Mouse (Mus musculus) midbrain, embryonic 16.5 days (tissue): ENCODE results near the gene Ctsw. TPM values are rescaled to one million over a fixed set of nuclear protein-coding genes. Genes with fewer than 3 reads are reported as not detected.

Source experiments
- ATAC-seq: fragments of 200-750 bp; cut with Nextera tagmentation; 2 replicates; pipeline ENCODE4 v1.8.0; 2017; ENCODE audit warnings: moderate TSS enrichment
- H3K27ac ChIP-seq: fragments of 300-500 bp; sonication (generic); 2 replicates; pipeline ENCODE4 v1.5.1; 2014; ENCODE audit warnings: mild to moderate bottlenecking, low read length, mixed read lengths
- H3K27me3 ChIP-seq: fragments of 300-500 bp; sonication (generic); 2 replicates; pipeline ENCODE4 v1.6.1; 2014; ENCODE audit warnings: low read depth, low read length, mixed read lengths; ENCODE audit not compliant: control insufficient read depth, insufficient read depth
- H3K36me3 ChIP-seq: fragments of 300-500 bp; sonication (generic); 2 replicates; pipeline ENCODE4 v1.6.1; 2014; ENCODE audit warnings: mild to moderate bottlenecking, low read length, moderate library complexity, mixed read lengths; ENCODE audit not compliant: control insufficient read depth, insufficient read depth
- H3K4me1 ChIP-seq: fragments of 300-500 bp; sonication (generic); 2 replicates; pipeline ENCODE4 v1.6.1; 2014; ENCODE audit warnings: mild to moderate bottlenecking, low read length, mixed read lengths; ENCODE audit not compliant: control insufficient read depth, insufficient read depth
- H3K4me2 ChIP-seq: fragments of 300-500 bp; sonication (generic); 2 replicates; pipeline ENCODE4 v1.6.1; 2014; ENCODE audit warnings: mild to moderate bottlenecking, low read length, mixed read lengths
- H3K4me3 ChIP-seq: fragments of 300-500 bp; sonication (generic); 2 replicates; pipeline ENCODE4 v1.5.1; 2014; ENCODE audit warnings: low read depth, mild to moderate bottlenecking, low read length, moderate library complexity, mixed read lengths
- H3K9ac ChIP-seq: fragments of 300-500 bp; sonication (generic); 2 replicates; pipeline ENCODE4 v1.6.1; 2014; ENCODE audit warnings: low read depth, low read length, mixed read lengths
- H3K9me3 ChIP-seq: fragments of 300-500 bp; sonication (generic); replicated peaks from 2 replicates; pipeline ENCODE4 v1.6.1; 2014; ENCODE audit warnings: mild to moderate bottlenecking, low read length, mixed read lengths; ENCODE audit not compliant: control insufficient read depth, poor library complexity, severe bottlenecking
- WGBS: fragments of 180-500 bp; shearing (Covaris S2); extraction: QIAGEN DNeasy Blood & Tissue Kit; methylation state at CpG from one replicate; pipeline ENCODE4 v1.1.7; 2014; 5-methylcytosine and 5-hydroxymethylcytosine counted together
- polyA plus RNA-seq: library from polyadenylated mRNA; unstranded; fragments of >200 nt; fragmentation: Nextera tagmentation; extraction: Ambion mirVana; gene quantifications from 2 replicates; pipeline ENCODE4 v1.2.1, GENCODE M21; 2015

Gene Ctsw
- polyA plus RNA-seq, 1 experiment from 2014 or later = 5.2 TPM

DNA sequence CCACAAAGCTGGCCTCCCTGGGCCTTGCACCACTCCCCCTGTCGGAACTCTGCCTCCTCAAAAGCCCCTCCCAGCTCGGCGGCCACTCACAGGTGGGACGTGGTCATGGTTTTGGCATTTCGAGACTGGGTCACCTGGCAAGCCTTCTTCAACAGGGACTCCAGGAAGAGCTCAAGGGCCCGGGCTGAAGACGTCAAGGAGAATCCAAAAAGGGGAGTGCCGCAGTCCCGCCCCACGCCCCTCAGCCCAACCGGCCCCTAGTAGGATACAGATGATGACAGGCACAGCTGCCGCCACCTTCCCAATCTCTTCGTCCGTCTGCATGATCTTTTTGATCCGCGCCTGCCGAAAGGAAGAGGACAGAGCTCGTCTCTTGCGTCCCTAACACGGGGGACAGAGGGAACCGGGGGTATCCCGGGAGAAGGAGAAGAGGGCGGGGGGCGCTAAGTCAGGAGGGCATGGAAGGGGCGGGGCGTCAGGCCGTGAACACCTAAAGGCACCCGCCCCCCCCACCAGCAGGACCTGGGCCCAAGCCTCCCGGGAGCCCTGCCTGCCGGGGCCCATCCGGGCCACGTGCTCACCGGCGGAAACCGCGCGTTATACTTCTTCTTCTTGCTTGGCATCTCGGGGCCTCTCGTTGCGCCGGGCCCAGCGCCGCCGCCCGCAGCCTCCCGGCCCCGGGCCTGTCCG, 44.1 kb downstream of the Ctsw start:
- ATAC-seq = peak; percentile 56
- Histone ChIP-seq H3K9me3 (no peaks in the 10 kb centered on the region), H3K27me3 (no peaks in the 10 kb centered on the region), H3K9ac (peak overlapping the region; percentile 81), H3K36me3 (peaks cover 11% of the 10 kb centered on the region; the same call in 1 of the 2 replicates), H3K27ac (peak overlapping the region; percentile 87), H3K4me2 (peak overlapping the region; percentile 96), H3K4me3 (peak overlapping the region; percentile 62), H3K4me1 (peaks cover 32% of the 10 kb centered on the region)
- WGBS = 0% methylated on average over 44 of the region's 48 CpGs

GRCm38 (mm10) chr19:5423561-5423960, 44.7 kb downstream of the Ctsw start:
- no peak for ATAC-seq
- Histone ChIP-seq H3K36me3 (peaks cover 11% of the 10 kb centered on the region; the same call in 1 of the 2 replicates), H3K4me1 (peaks cover 32% of the 10 kb centered on the region), H3K4me3 (peak overlapping the region; percentile 62), H3K4me2 (peak overlapping the region; percentile 96), H3K9me3 (no peaks in the 10 kb centered on the region), H3K9ac (peak overlapping the region; percentile 81), H3K27me3 (no peaks in the 10 kb centered on the region), H3K27ac (peak overlapping the region; percentile 87)
- 68% methylated on average over 12 of the region's 12 CpGs for WGBS

DNA sequence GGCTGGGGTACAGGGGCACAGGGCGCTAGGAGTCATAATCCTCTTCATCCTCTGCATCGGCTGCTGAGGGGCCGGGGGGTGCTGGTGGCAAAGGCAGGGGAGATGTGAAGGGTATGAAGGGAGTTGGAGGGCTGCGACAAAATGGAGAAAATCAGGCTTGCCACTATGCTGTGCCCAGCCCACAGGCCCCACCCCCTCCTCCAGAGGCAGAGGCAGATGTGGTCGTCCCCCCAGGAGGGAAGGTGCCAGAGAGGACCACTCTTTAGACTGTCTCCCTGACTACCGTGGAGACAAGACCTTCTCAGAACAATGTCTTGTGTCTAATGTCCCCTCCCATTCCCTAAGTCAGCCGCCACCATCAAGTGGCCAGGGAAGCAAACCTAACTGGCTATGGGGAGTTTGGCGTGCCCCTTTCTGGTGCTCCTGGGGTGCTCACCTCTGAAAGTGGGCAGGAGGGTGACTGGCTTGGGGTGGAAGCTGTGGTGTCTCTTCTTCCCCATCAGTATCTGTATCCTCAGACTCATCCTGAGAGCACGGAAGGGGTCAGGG, 45.3 kb downstream of the Ctsw start:
- 72% methylated on average over 9 of the region's 9 CpGs for WGBS
- Histone ChIP-seq H3K4me3 (peak overlapping the region; percentile 62; the same call in 1 of the 2 replicates), H3K27me3 (no peaks in the 10 kb centered on the region), H3K4me2 (peak overlapping the region; percentile 96), H3K4me1 (peaks cover 32% of the 10 kb centered on the region), H3K9me3 (no peaks in the 10 kb centered on the region), H3K9ac (peak overlapping the region; percentile 81), H3K36me3 (peaks cover 11% of the 10 kb centered on the region; the same call in 1 of the 2 replicates), H3K27ac (no peak overlapping the region)
- no peak for ATAC-seq

DNA sequence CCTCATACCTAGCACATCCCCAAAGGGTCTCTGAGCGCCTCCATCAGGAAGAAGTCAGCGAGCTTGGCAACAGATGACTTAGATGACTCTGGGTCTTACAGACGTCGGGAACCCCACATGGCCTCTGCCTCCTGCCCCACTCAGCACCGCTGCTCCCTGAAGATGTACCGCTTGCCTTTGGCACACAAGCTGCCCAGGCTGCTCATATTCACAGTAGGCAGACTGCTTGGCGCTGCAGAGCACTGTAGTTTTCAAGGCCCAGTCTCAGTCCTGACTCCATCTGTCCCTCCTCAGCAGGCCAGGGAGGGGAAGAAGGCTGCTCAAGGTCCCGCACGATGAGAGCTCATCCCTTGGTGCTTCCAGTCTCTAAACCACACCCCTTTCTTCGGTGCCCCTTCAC, 46.0 kb downstream of the Ctsw start:
- Histone ChIP-seq H3K4me1 (peaks cover 32% of the 10 kb centered on the region), H3K36me3 (peaks cover 10% of the 10 kb centered on the region; the same call in 1 of the 2 replicates), H3K9ac (no peak overlapping the region), H3K27ac (no peak overlapping the region), H3K9me3 (no peaks in the 10 kb centered on the region), H3K4me2 (no peak overlapping the region), H3K27me3 (no peaks in the 10 kb centered on the region), H3K4me3 (no peak overlapping the region)
- ATAC-seq = no peak
- 86% methylated on average over 10 of the region's 10 CpGs for WGBS

- WGBS = 95% methylated on average over 5 of the region's 5 CpGs
Observed at GRCm38 (mm10) chr19:5421784-5422183, 46.5 kb downstream of the Ctsw start.

GRCm38 (mm10) chr19:5420579-5420978, 47.7 kb downstream of the Ctsw start:
- peaks cover 18% of the 10 kb centered on the region for H3K4me1 ChIP-seq
- no peak for ATAC-seq
- 93% methylated on average over 6 of the region's 6 CpGs for WGBS
- no peak overlapping the region for H3K4me2 ChIP-seq
- H3K27ac ChIP-seq = no peak overlapping the region
- no peaks in the 10 kb centered on the region for H3K9me3 ChIP-seq
- H3K27me3 ChIP-seq = no peaks in the 10 kb centered on the region
- peaks cover 7% of the 10 kb centered on the region; the same call in 1 of the 2 replicates for H3K36me3 ChIP-seq
- H3K4me3 ChIP-seq = no peak overlapping the region
- no peak overlapping the region for H3K9ac ChIP-seq

More at GRCm38 (mm10) chr19:5421784-5422183, 46.5 kb downstream of the Ctsw start:
- no peak overlapping the region for H3K27ac ChIP-seq
- no peak for ATAC-seq
- H3K9ac ChIP-seq = no peak overlapping the region
- H3K36me3 ChIP-seq = peaks cover 7% of the 10 kb centered on the region; the same call in 1 of the 2 replicates
- no peak overlapping the region for H3K4me3 ChIP-seq
- H3K4me1 ChIP-seq = peaks cover 30% of the 10 kb centered on the region
- no peaks in the 10 kb centered on the region for H3K9me3 ChIP-seq
- no peaks in the 10 kb centered on the region for H3K27me3 ChIP-seq
- H3K4me2 ChIP-seq = no peak overlapping the region

- H3K9me3 ChIP-seq = no peaks in the 10 kb centered on the region
- ATAC-seq = no peak
- 90% methylated on average over 9 of the region's 9 CpGs for WGBS
Observed at GRCm38 (mm10) chr19:5419630-5420029, 48.7 kb downstream of the Ctsw start.

DNA sequence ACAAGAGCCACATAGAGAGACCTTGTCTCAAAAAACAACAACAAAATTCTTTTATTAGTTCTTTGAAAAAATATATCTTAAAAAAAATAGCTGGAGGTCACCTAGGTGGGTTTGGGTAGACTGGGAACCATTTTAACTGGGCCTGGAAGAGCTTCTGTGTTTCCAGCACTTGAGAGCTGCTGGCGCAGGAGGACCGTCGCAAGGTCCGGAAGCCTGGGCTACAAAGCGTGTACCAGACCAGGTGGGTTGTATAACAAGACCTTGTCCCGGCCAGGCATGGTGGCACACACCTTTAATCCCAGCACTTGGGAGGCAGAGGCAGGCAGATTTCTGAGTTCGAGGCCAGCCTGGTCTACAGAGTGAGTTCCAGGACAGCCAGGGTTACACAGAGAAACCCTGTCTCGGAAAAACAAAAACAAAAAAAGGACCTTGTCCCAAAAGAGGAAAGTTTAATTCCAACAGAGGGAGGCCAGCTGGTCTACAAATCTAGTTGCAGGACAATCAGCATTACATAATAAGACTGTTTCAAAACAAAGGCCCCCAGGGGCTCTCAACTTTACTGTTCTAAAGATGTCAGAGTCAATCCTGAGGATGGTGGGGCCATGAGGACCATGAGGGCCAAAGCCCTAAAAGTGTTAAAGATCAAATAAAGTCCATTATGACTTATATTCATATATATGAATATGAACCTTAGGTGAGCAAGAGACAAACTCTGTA, 49.4 kb downstream of the Ctsw start:
- ATAC-seq = no peak
- 97% methylated on average over 8 of the region's 8 CpGs for WGBS
- no peaks in the 10 kb centered on the region for H3K9me3 ChIP-seq

More at GRCm38 (mm10) chr19:5419630-5420029, 48.7 kb downstream of the Ctsw start:
- H3K4me2 ChIP-seq = no peak overlapping the region
- no peak overlapping the region for H3K4me3 ChIP-seq
- H3K27ac ChIP-seq = no peak overlapping the region
- no peaks in the 10 kb centered on the region for H3K27me3 ChIP-seq
- H3K4me1 ChIP-seq = peaks cover 16% of the 10 kb centered on the region
- peaks cover 7% of the 10 kb centered on the region; the same call in 1 of the 2 replicates for H3K36me3 ChIP-seq
- H3K9ac ChIP-seq = no peak overlapping the region

More for the DNA sequence above, 49.4 kb downstream of the Ctsw start:
- H3K27me3 ChIP-seq = no peaks in the 10 kb centered on the region
- peaks cover 16% of the 10 kb centered on the region for H3K4me1 ChIP-seq
- no peak overlapping the region for H3K4me2 ChIP-seq
- no peak overlapping the region for H3K27ac ChIP-seq
- H3K9ac ChIP-seq = no peak overlapping the region
- no peak overlapping the region for H3K4me3 ChIP-seq
- H3K36me3 ChIP-seq = peaks cover 7% of the 10 kb centered on the region; the same call in 1 of the 2 replicates
